ENCODE assay signal across 19 mouse cellular contexts in genomic region chr12:117149176-117149575, GRCm38 (mm10).
DNase-seq lines count a peak whose midpoint lies in the region; ATAC-seq and TF ChIP-seq lines count a peak whose summit lies in the region.
"Had no signal": no experiment of that assay in that cellular context is flagged by ENCODE, and none has a peak within 500 bp of the region (broad histone marks: within the 10 kb centered on the region; RNA-seq: fewer than 3 reads in every experiment).

No protein-coding gene starts in this region.

- H3K4me2 ChIP-seq in lung, embryonic 14.5 days = no peak overlapping the region
- H3K4me2 ChIP-seq in forebrain, embryonic 13.5 days = peak overlapping the region; percentile 52
- H3K4me2 ChIP-seq in myocyte (ENCODE audit: low read depth) = peak overlapping the region; percentile 68
- H3K4me2 ChIP-seq in kidney, embryonic 16.5 days (replicated peaks; ENCODE audit: low read depth, low read length) = no peak overlapping the region
- H3K4me2 ChIP-seq: embryonic facial prominence, embryonic 13.5 days; heart, embryonic 13.5 days had no signal

- H3K4me3 ChIP-seq in lung, embryonic 14.5 days (ENCODE audit: low read depth, low read length) = no peak overlapping the region
- H3K4me3 ChIP-seq in forebrain, embryonic 13.5 days = peak overlapping the region; percentile 22
- H3K4me3 ChIP-seq in midbrain, embryonic 10.5 days = peak overlapping the region; percentile 94
- H3K4me3 ChIP-seq in myocyte = peak overlapping the region; percentile 31
- H3K4me3 ChIP-seq in kidney, embryonic 16.5 days (ENCODE audit: low read length) = no peak overlapping the region
- H3K4me3 ChIP-seq: embryonic facial prominence, embryonic 13.5 days; heart, embryonic 13.5 days had no signal

- no peak for TF ChIP-seq CTCF in lung, embryonic 14.5 days (IDR thresholded peaks at IDR 0.05; ENCODE audit: low read depth)

- no peaks in the 10 kb centered on the region for H3K9me3 ChIP-seq in lung, embryonic 14.5 days (ENCODE audit: low read depth, low read length)
- no peaks in the 10 kb centered on the region for H3K9me3 ChIP-seq in forebrain, embryonic 13.5 days (replicated peaks)
- no peaks in the 10 kb centered on the region for H3K9me3 ChIP-seq in midbrain, embryonic 10.5 days (replicated peaks)
- H3K9me3 ChIP-seq in kidney, embryonic 16.5 days (ENCODE audit: low read length) = no peaks in the 10 kb centered on the region
- H3K9me3 ChIP-seq: embryonic facial prominence, embryonic 13.5 days; heart, embryonic 13.5 days had no signal

- H3K27ac ChIP-seq in lung, embryonic 14.5 days (ENCODE audit: low read depth) = no peak overlapping the region
- H3K27ac ChIP-seq in forebrain, embryonic 13.5 days = no peak overlapping the region
- H3K27ac ChIP-seq in midbrain, embryonic 10.5 days (replicated peaks) = peak overlapping the region; percentile 98
- no peak overlapping the region for H3K27ac ChIP-seq in kidney, embryonic 16.5 days (ENCODE audit: low read length)
- H3K27ac ChIP-seq: embryonic facial prominence, embryonic 13.5 days; heart, embryonic 13.5 days had no signal

- H3K4me1 ChIP-seq in lung, embryonic 14.5 days (ENCODE audit: insufficient read depth) = no peaks in the 10 kb centered on the region
- peaks cover 33% of the 10 kb centered on the region for H3K4me1 ChIP-seq in forebrain, embryonic 13.5 days
- peaks cover 58% of the 10 kb centered on the region for H3K4me1 ChIP-seq in midbrain, embryonic 10.5 days
- H3K4me1 ChIP-seq in kidney, embryonic 16.5 days (ENCODE audit: insufficient read depth, low read length) = 0 out of 2 replicates have a peak, but pooled peaks cover 8% of the 10 kb centered on the region

- H3K27me3 ChIP-seq in lung, embryonic 14.5 days (ENCODE audit: insufficient read depth, low read length) = peaks cover 70% of the 10 kb centered on the region
- H3K27me3 ChIP-seq in forebrain, embryonic 13.5 days = peaks cover 65% of the 10 kb centered on the region
- peaks cover 39% of the 10 kb centered on the region for H3K27me3 ChIP-seq in midbrain, embryonic 10.5 days (ENCODE audit: low read depth, poor library complexity, severe bottlenecking)
- H3K27me3 ChIP-seq in myocyte (ENCODE audit: control insufficient read depth, insufficient read depth, insufficient read length) = no peaks in the 10 kb centered on the region
- peaks cover 63% of the 10 kb centered on the region for H3K27me3 ChIP-seq in kidney, embryonic 16.5 days (ENCODE audit: insufficient read depth, low read length)

- no peaks in the 10 kb centered on the region for H3K79me2 ChIP-seq in myocyte (ENCODE audit: control insufficient read depth, insufficient read depth)

- peak; percentile 41 for DNase-seq in lung, embryonic 14.5 days
- DNase-seq in lung, postnatal 4 days = no peak
- peak; percentile 37 for DNase-seq in midbrain, embryonic 10.5 days (ENCODE audit: low spot score)
- no peak for DNase-seq in gastrocnemius, adult 8-10 months (ENCODE audit: low spot score in 2 of 2)
- DNase-seq: adrenal gland, postnatal 10 days; B cell, adult 2 months; cerebellum, adult 11-12 months; cerebellum, postnatal 36 days; heart, postnatal 4 days; kidney, adult 11 months; kidney, postnatal 10 days; liver; liver, postnatal 0 days; right cerebral cortex, adult 18-20 months had no signal

- H3K9ac ChIP-seq in lung, embryonic 14.5 days = no peak overlapping the region
- no peak overlapping the region for H3K9ac ChIP-seq in forebrain, embryonic 13.5 days
- no peak overlapping the region for H3K9ac ChIP-seq in kidney, embryonic 16.5 days (replicated peaks; ENCODE audit: low read length)
- H3K9ac ChIP-seq: embryonic facial prominence, embryonic 13.5 days; heart, embryonic 13.5 days; liver, postnatal 0 days had no signal

- 2% methylated on average over 7 of the region's 7 CpGs for WGBS in lung, embryonic 14.5 days
- WGBS in forebrain, embryonic 13.5 days = 8% methylated on average over 7 of the region's 7 CpGs
- 8% methylated on average over 7 of the region's 7 CpGs for WGBS in midbrain, embryonic 10.5 days
- WGBS in kidney, embryonic 16.5 days = 5% methylated on average over 7 of the region's 7 CpGs

- no peak overlapping the region for H3ac ChIP-seq in myocyte (ENCODE audit: control insufficient read depth, insufficient read length)

- ATAC-seq in lung, embryonic 14.5 days (ENCODE audit: insufficient read depth) = no peak
- no peak for ATAC-seq in forebrain, embryonic 13.5 days
- ATAC-seq in kidney, embryonic 16.5 days (ENCODE audit: low FRiP score, low TSS enrichment) = no peak
- ATAC-seq: liver, postnatal 0 days had no signal

- no peak for TF ChIP-seq POLR2A in myocyte (IDR thresholded peaks at IDR 0.05; ENCODE audit: insufficient read length, low read depth)

- H3K36me3 ChIP-seq in lung, embryonic 14.5 days (ENCODE audit: insufficient read depth) = no peaks in the 10 kb centered on the region
- H3K36me3 ChIP-seq in forebrain, embryonic 13.5 days (ENCODE audit: poor library complexity, severe bottlenecking) = no peaks in the 10 kb centered on the region
- peaks cover 29% of the 10 kb centered on the region for H3K36me3 ChIP-seq in midbrain, embryonic 10.5 days
- no peaks in the 10 kb centered on the region for H3K36me3 ChIP-seq in myocyte (ENCODE audit: control insufficient read depth, insufficient read depth)
- H3K36me3 ChIP-seq in kidney, embryonic 16.5 days (ENCODE audit: insufficient read depth, low read length) = no peaks in the 10 kb centered on the region
- H3K36me3 ChIP-seq: embryonic facial prominence, embryonic 13.5 days; heart, embryonic 13.5 days had no signal

TF ChIP-seq in myocyte, 11 proteins besides CTCF, POLR2A, EP300 and RAD21:
- TF ChIP-seq MAX (IDR thresholded peaks at IDR 0.05; ENCODE audit: low read depth) (no peak), REST (IDR thresholded peaks at IDR 0.05; ENCODE audit: insufficient read depth, insufficient read length) (no peak), MYOD1 (IDR thresholded peaks at IDR 0.05; ENCODE audit: control insufficient read depth in 1 of 3, insufficient read length in 2 of 3, low read depth in 2 of 3) (peak in 2 of 3 experiments; percentile 70 to 72), CEBPB (IDR thresholded peaks at IDR 0.05; ENCODE audit: insufficient read depth, poor library complexity, severe bottlenecking) (no peak), POLR2AphosphoS2 (IDR thresholded peaks at IDR 0.05; ENCODE audit: insufficient read length, low read depth) (no peak), MYOG (IDR thresholded peaks at IDR 0.05; ENCODE audit: control insufficient read depth in 1 of 3, insufficient read depth in 1 of 3, insufficient read length in 2 of 3, low read depth in 2 of 3) (peak in 1 of 3 experiments; percentile 46), SRF (IDR thresholded peaks at IDR 0.05; ENCODE audit: control insufficient read depth, insufficient read length, low read depth) (no peak), TCF3 (IDR thresholded peaks at IDR 0.05; ENCODE audit: insufficient read length, low read depth) (no peak)

Comparison
In these comparisons a context has a peak if more than half of its experiments do, and no peak if none do; other contexts are left out.
1. DNase-seq: peak in lung, embryonic 14.5 days (single experiment) and midbrain, embryonic 10.5 days (single experiment); none in lung, postnatal 4 days (0 of 2) and gastrocnemius, adult 8-10 months (0 of 2).
2. H3K4me2 ChIP-seq: peak in forebrain, embryonic 13.5 days (single experiment) and myocyte (single experiment); none in lung, embryonic 14.5 days (single experiment) and kidney, embryonic 16.5 days (single experiment).
3. H3K4me3 ChIP-seq: peak in forebrain, embryonic 13.5 days (single experiment), midbrain, embryonic 10.5 days (single experiment) and myocyte (single experiment); none in lung, embryonic 14.5 days (single experiment) and kidney, embryonic 16.5 days (single experiment).